Mouse (Mus musculus): Measurements from ENCODE around the gene Flvcr2. TPM values are rescaled to one million over a fixed set of nuclear protein-coding genes. Genes with fewer than 3 reads are reported as not detected.

Gene Flvcr2
- polyA plus RNA-seq, 1 experiment from 2014 or later: 2.6 TPM

DNA sequence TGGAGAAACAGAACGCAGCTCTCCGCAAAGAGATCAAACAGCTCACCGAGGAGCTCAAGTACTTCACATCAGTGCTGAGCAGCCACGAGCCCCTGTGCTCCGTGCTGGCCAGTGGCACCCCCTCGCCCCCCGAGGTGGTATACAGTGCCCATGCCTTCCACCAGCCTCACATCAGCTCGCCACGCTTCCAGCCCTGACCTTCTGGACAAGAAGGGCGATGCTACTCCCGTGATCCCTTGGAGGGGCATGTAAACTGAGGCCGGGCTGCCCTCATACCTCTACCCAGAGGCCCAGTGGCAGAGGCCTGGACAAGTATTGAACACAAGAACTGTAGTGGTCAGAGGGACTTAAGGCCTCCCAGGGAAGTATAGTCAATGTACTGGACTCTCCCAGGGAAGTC lies 37.8 kb upstream of the Flvcr2 start:
- Histone ChIP-seq H3K9ac (no peak overlapping the region), H3K4me2 (replicated peaks) (no peak overlapping the region), H3K27me3 (peaks cover 11% of the 10 kb centered on the region), H3K4me3 (no peak overlapping the region), H3K36me3 (no peaks in the 10 kb centered on the region), H3K27ac (no peak overlapping the region), H3K4me1 (peaks cover 12% of the 10 kb centered on the region), H3K9me3 (replicated peaks) (no peaks in the 10 kb centered on the region)
- 90% methylated on average over 12 of the region's 12 CpGs for WGBS
- ATAC-seq (ENCODE audit: low FRiP score): no peak

DNA sequence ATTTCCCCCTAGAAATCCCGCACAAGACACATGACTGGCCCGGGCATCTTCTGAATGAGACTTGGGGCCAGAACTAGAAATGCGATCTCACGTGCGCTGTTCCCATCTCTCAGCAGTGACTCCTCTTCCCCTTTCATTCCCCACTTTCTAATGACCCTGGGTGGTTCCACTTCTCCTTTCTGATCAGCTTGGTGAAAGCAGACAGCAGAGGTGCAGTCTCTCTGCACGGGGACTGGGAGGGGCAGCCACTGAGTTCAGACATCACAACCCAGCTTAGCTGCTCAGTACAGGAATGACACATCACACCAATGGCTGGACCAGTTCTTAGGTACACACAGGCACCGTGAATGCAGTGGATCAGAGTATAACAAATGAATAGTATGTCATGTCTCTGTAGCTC lies 35.6 kb upstream of the Flvcr2 start:
- Histone ChIP-seq H3K27ac (no peak overlapping the region), H3K4me3 (no peak overlapping the region), H3K9me3 (replicated peaks) (no peaks in the 10 kb centered on the region), H3K4me2 (replicated peaks) (no peak overlapping the region), H3K9ac (no peak overlapping the region), H3K36me3 (no peaks in the 10 kb centered on the region), H3K27me3 (peaks cover 5% of the 10 kb centered on the region; the same call in 1 of the 2 replicates), H3K4me1 (peaks cover 4% of the 10 kb centered on the region; the same call in 1 of the 2 replicates)
- WGBS: 85% methylated on average over 7 of the region's 7 CpGs
- ATAC-seq (ENCODE audit: low FRiP score): no peak

DNA sequence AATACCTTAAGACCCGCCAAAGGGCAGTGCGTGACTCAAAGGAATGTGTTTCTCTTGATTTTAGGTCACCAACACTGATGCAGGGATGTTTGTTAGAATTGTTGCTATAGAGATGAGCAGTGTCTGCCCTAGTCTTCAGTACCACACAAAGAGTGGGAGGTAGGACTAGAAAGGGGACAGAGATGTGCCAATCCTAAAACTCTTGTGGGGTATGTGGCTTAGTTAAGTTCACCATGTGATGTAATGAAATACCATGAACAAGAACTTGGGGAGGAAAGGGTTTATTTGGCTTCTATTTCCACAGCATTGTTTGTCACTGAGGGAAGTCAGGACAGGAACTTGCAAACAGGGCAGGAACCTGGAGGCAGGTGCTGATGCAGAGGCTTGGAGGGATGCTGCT lies 33.8 kb upstream of the Flvcr2 start:
- Histone ChIP-seq H3K27ac (no peak overlapping the region), H3K36me3 (no peaks in the 10 kb centered on the region), H3K9me3 (replicated peaks) (no peaks in the 10 kb centered on the region), H3K4me1 (no peaks in the 10 kb centered on the region), H3K4me3 (no peak overlapping the region), H3K27me3 (peaks cover 2% of the 10 kb centered on the region; the same call in 1 of the 2 replicates), H3K9ac (no peak overlapping the region), H3K4me2 (replicated peaks) (no peak overlapping the region)
- no peak for ATAC-seq (ENCODE audit: low FRiP score)
- 91% methylated on average over 2 of the region's 2 CpGs for WGBS

DNA sequence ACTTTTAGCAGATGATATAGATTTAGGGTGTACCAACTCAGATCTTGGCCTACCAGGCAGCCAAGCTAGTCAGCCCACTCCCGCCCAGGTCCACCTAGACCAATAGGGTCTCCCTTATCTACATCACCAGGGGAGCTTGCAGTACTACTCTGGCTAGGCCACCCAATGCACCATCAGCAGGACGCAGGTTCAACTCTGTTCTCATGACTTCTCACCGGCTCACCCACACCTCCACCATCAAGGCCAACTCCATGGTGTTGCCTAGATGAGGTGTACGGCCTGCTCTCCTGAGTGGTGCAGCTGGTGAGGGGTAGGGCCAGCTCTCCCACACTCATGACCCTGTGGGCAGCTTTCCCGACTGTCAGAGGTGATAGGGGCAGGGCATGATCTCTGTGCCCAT lies 32.2 kb upstream of the Flvcr2 start:
- H3K4me1 ChIP-seq: no peaks in the 10 kb centered on the region
- no peaks in the 10 kb centered on the region for H3K36me3 ChIP-seq
- H3K27me3 ChIP-seq: 0 out of 2 replicates have a peak, but pooled peaks cover 2% of the 10 kb centered on the region
- 93% methylated on average over 5 of the region's 5 CpGs for WGBS
- H3K9me3 ChIP-seq (replicated peaks): no peaks in the 10 kb centered on the region; the same call in 1 of the 2 replicates
- H3K9ac ChIP-seq: no peak overlapping the region
- no peak for ATAC-seq (ENCODE audit: low FRiP score)
- no peak overlapping the region for H3K4me2 ChIP-seq (replicated peaks)
- H3K4me3 ChIP-seq: no peak overlapping the region
- H3K27ac ChIP-seq: no peak overlapping the region

DNA sequence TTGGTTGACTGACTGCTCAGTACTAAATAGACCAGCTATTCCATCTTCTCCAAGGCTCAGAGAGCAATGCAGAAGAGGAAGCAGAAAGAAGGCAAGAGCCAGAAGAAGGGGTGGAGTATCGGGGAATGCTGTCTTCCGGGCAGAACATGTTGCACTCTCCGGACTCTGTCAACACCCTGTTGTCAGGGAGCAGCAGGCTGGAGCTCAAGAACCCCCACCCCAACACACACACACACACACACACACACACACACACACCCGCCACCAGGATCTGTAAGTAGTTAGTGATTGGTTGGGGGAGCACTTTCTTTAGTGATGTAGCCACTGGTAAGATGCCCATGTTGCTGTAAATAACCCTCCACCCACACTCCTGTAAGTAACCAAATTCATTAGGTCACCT lies 21.0 kb upstream of the Flvcr2 start:
- Histone ChIP-seq H3K4me3 (no peak overlapping the region), H3K9me3 (replicated peaks) (no peaks in the 10 kb centered on the region), H3K4me2 (replicated peaks) (no peak overlapping the region), H3K36me3 (no peaks in the 10 kb centered on the region), H3K27ac (no peak overlapping the region), H3K9ac (no peak overlapping the region), H3K27me3 (peaks cover 3% of the 10 kb centered on the region; the same call in 1 of the 2 replicates), H3K4me1 (no peaks in the 10 kb centered on the region)
- ATAC-seq (ENCODE audit: low FRiP score): no peak
- 76% methylated on average over 4 of the region's 4 CpGs for WGBS

DNA sequence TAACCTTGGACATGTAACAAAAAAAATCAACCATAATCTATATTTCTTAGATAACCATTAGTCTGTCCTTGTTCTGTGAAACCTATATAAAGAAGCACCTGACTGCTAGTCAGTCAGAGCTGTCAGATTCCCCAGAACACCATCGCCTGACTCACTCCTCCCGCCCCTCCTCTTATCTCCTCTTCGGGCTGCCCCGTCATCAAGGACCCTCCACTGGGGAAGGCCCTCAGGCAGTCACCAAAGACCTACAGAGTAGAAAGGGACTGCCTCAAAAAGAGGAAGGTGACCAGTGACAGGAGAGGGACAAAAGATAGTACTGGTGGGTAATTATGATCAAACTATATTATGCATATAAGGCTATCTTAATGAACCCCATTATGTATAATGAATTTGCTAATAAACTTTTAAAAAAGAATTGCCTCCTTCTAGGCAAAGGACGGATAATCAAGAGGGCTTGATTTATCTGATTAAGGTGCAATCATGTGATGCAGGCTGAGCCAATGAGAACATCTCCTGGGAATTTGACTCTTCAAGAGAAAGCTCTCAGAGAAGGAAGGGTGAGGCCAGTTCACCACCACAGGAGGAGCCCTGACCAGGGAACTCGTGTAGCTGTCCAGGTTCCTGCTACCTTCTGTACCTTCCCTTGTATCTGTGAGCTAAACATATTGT lies 19.5 kb upstream of the Flvcr2 start:
- Histone ChIP-seq H3K4me2 (replicated peaks) (no peak overlapping the region), H3K4me1 (no peaks in the 10 kb centered on the region), H3K4me3 (no peak overlapping the region), H3K9me3 (replicated peaks) (no peaks in the 10 kb centered on the region), H3K9ac (no peak overlapping the region), H3K27me3 (no peaks in the 10 kb centered on the region; the same call in 1 of the 2 replicates), H3K36me3 (no peaks in the 10 kb centered on the region), H3K27ac (no peak overlapping the region)
- WGBS: 71% methylated on average over 6 of the region's 6 CpGs
- ATAC-seq (ENCODE audit: low FRiP score): no peak

DNA sequence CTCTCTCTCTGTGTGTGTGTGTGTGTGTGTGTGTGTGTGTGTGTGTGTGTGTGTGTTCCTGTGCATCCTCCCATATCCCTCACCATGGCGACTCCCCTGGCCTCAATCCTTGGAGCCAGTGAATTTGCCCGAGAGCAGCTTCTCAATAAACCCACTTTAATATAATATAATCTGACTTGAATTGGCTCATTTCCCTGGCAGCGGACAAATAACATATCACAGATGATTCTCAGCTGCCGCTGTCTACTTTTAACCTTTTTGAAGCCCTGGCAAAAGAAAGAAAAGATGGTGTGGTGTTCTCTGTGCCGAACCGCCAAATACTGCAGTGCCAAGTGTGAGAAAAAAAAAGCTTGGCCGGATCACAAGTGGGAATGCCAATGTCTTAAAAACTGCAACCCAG lies 18.2 kb upstream of the Flvcr2 start:
- no peaks in the 10 kb centered on the region; the same call in 1 of the 2 replicates for H3K27me3 ChIP-seq
- H3K36me3 ChIP-seq: no peaks in the 10 kb centered on the region
- 83% methylated on average over 7 of the region's 7 CpGs for WGBS
- H3K4me1 ChIP-seq: no peaks in the 10 kb centered on the region
- no peak overlapping the region for H3K4me2 ChIP-seq (replicated peaks)
- H3K9ac ChIP-seq: no peak overlapping the region
- no peak overlapping the region for H3K4me3 ChIP-seq
- H3K9me3 ChIP-seq (replicated peaks): no peaks in the 10 kb centered on the region
- no peak for ATAC-seq (ENCODE audit: low FRiP score)
- H3K27ac ChIP-seq: no peak overlapping the region

DNA sequence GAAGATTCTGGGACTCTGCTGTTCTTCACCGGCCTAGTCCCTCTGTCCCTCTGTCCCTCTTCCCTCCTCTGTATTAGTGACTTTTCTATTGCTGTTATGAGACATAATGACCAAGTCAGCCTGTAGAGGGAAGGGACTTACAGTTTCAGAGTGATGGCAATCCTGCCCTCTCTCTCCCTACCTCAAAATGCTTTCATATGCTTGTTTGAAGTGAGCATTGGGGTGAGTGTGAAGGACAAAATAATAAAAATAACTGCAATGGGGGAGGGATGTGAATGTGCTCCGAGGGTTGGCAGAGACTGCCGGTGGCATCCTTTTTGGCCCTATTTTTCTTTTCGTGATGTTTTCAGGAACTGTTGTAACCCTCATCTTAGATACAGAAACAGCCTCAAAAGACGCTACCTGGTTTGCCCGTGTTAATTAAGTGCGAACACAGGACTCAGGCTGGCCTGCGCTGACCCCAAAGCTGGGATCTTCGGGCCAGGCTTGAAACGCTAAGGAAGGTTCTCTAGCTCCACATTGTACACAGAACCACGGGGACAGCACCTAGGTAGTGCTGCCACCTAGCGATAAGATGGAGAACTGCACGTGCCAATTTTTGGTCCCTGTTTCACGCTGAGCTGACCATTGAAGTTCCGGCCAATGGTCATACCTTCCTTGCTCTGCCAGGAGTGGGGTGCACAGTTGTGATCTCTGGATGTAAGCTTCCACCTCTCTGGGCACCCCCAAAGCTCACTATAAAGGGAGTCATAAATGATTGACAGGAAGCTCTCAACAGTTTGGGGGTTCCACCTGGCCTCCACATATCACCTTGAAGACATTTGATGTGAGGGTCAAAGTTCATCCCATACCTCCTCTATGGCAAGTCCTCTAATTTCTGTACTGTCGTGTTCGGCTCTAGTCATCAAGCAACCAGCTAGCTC lies 17.1 kb upstream of the Flvcr2 start:
- H3K4me1 ChIP-seq: no peaks in the 10 kb centered on the region
- no peak overlapping the region for H3K4me3 ChIP-seq
- H3K27ac ChIP-seq: no peak overlapping the region
- H3K4me2 ChIP-seq (replicated peaks): no peak overlapping the region
- 41% methylated on average over 17 of the region's 17 CpGs for WGBS
- ATAC-seq (ENCODE audit: low FRiP score): no peak; the same call in 1 of the 2 replicates
- H3K27me3 ChIP-seq: no peaks in the 10 kb centered on the region; the same call in 1 of the 2 replicates
- H3K9ac ChIP-seq: no peak overlapping the region
- H3K36me3 ChIP-seq: no peaks in the 10 kb centered on the region
- H3K9me3 ChIP-seq (replicated peaks): no peaks in the 10 kb centered on the region

DNA sequence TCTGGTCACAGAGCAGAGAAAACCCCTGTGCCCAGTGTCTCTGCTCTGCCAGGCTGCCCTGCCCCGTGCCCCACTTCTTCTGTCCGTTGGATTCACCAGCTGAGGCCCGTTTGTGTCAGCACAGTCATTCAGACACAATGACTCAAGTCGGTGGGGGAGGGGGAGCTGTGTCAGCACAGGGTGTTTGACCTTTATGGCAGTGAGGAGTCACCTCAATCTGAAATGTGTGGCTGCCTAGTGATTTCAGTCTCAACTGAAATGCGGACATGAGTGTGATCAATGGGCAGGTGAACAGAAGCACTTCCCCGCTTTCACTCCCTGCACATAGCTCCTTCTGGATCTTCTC lies 16.4 kb upstream of the Flvcr2 start:
- Histone ChIP-seq H3K9me3 (replicated peaks) (no peaks in the 10 kb centered on the region), H3K36me3 (no peaks in the 10 kb centered on the region), H3K27ac (no peak overlapping the region), H3K9ac (no peak overlapping the region), H3K27me3 (no peaks in the 10 kb centered on the region; the same call in 1 of the 2 replicates), H3K4me3 (no peak overlapping the region), H3K4me1 (no peaks in the 10 kb centered on the region), H3K4me2 (replicated peaks) (no peak overlapping the region)
- ATAC-seq (ENCODE audit: low FRiP score): no peak
- 68% methylated on average over 6 of the region's 6 CpGs for WGBS

DNA sequence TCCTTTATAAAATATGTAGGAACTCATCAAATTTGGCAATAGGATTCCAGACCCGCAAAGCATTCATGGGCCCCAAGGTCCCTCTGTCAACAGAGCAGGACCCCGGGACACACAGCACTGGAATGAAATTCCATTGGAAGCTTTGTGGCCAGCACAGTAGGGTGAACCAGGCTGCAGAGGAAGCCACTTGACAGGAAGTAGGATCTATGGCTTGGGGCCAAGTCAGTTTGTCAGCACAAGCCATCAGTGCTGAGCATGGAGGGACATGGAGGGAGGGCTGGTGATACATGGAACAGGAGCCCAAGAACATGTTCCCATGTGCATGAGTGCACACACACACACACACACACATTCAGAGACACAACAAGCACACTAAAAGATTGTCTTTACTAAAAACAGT lies 10.1 kb upstream of the Flvcr2 start:
- 81% methylated on average over 2 of the region's 2 CpGs for WGBS
- H3K27ac ChIP-seq: no peak overlapping the region
- H3K4me3 ChIP-seq: no peak overlapping the region
- H3K9me3 ChIP-seq (replicated peaks): no peaks in the 10 kb centered on the region
- no peak for ATAC-seq (ENCODE audit: low FRiP score)
- H3K4me1 ChIP-seq: no peaks in the 10 kb centered on the region
- H3K27me3 ChIP-seq: no peaks in the 10 kb centered on the region
- H3K4me2 ChIP-seq (replicated peaks): no peak overlapping the region
- no peaks in the 10 kb centered on the region for H3K36me3 ChIP-seq
- H3K9ac ChIP-seq: no peak overlapping the region

DNA sequence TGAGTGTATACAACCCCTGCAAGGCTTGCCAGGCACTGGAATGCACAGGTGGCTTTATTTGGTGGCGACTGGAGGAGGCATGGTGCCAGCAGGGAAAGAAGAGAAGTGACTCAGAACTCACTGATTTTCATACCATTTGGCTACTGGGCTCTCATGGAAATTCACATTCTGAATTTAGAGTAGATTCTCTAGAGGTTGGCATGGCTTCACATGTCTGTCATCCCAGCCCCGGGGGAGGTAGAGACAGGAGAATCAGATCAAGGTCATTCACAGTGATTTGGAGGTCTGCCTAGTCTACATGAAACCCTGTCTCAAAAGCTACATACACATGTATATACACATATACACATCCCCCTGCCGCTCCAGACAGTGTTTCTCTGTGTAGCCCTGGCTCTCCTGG lies 9.4 kb upstream of the Flvcr2 start:
- WGBS: 92% methylated on average over 3 of the region's 3 CpGs
- H3K4me1 ChIP-seq: no peaks in the 10 kb centered on the region
- H3K4me3 ChIP-seq: no peak overlapping the region
- H3K27me3 ChIP-seq: no peaks in the 10 kb centered on the region
- no peaks in the 10 kb centered on the region for H3K36me3 ChIP-seq
- H3K27ac ChIP-seq: no peak overlapping the region
- H3K9ac ChIP-seq: no peak overlapping the region
- no peaks in the 10 kb centered on the region for H3K9me3 ChIP-seq (replicated peaks)
- no peak overlapping the region for H3K4me2 ChIP-seq (replicated peaks)
- ATAC-seq (ENCODE audit: low FRiP score): no peak

DNA sequence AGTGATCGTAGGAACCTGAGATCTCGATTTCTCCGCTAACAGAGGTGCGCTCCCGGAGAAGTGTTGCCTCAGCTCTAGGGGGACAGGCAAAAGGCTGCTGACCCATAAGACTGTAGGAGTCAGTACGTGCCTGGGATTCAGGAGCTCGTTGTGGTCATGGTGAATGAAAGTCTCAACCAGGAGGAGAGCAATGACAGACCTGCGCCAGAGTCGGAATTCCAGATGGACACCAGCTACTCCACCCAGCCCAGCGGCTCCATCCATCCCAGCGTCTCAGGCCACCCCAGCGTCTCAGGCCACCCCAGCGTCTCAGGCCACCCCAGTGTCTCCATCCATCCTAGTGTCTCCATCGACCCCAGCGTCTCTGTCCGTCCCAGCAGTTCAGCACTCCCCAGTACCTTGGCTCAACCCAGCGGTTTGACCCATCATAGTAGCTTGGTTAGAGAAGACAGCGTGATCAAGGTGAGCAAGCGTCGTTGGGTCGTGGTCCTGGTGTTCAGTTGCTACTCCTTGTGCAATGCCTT lies 419 bp downstream of the Flvcr2 start:
- no peaks in the 10 kb centered on the region for H3K36me3 ChIP-seq
- H3K4me1 ChIP-seq: peaks cover 11% of the 10 kb centered on the region
- 19% methylated on average over 21 of the region's 21 CpGs for WGBS
- H3K4me2 ChIP-seq (replicated peaks): peak overlapping the region; percentile 92
- peak overlapping the region; percentile 45 for H3K9ac ChIP-seq
- no peaks in the 10 kb centered on the region for H3K9me3 ChIP-seq (replicated peaks)
- H3K27ac ChIP-seq: no peak overlapping the region
- peaks cover 19% of the 10 kb centered on the region for H3K27me3 ChIP-seq
- H3K4me3 ChIP-seq: peak overlapping the region; percentile 41
- ATAC-seq (ENCODE audit: low FRiP score): 0 out of 2 replicates have a peak, but pooled peaks have one; percentile 29
